Mouse (Mus musculus): Measurements from ENCODE around the gene Agl. TPM values are rescaled to one million over a fixed set of nuclear protein-coding genes. Genes with fewer than 3 reads are reported as not detected.
"Not testable (repeated sequence)": the region's sequence is repeated elsewhere in the genome, so short reads cannot be mapped to it uniquely, and the experiment has no call there.

The Agl gene
- total and polyA plus RNA-seq, 3 experiments, result 9.7 to 54.6 (median 53.8) TPM

DNA sequence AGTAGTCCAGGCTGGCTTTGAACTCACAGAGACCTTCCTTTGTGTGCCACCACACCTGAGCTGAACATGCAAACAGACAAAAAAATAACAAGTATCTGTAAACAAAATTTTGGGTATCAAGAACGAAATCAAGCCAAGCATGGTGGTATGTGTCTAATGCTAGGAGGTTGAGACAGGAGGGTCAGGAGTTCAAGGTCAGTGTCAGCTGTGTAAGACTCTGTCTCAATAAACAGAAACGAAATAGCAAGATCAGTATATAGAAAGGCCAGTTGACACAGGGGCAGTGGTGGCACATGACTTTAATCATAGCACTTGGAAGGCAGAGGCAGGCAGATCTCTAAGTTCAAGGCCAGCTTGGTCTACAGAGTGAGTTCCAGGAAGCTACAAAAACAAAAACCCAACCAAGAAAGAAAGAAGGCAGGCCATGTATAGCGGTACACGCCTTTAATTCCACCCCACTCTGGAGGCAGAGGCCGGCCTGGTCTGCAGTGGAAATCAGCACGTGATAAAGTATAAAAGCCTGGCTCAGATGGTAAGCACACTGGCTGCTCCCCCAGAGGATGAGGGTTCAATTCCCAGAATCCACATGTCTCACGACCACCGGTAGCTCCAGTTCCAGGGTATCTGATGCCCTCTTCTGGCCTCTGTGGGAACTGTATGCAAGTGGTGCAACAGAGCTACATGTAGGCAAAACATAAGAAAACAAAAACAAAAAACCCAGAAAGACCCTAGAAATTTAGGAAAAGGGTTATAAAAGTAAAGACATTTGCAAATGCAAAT lies 59.4 kb downstream of the Agl start:
- peak; percentile 15 for DNase-seq

DNA sequence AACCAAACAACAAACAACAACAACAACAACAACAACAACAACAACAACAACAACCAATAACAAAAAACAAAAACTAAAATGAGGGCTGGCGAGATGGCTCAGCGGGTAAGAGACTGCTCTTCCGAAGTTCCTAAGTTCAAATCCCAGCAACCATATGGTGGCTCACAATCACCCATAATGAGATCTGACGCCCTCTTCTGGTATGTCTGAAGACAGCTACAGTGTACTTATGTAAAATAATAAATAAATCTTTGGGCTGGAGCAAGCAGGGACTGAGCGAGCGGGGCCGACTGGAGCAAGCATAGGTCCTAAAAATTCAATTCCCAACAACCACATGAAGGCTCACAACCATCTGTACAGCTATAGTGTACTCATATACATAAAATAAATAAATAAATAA lies 60.3 kb downstream of the Agl start:
- DNase-seq, result not testable (repeated sequence)

- no peak for DNase-seq
These were observed 67.0 kb downstream of the Agl start for GRCm38 (mm10) chr3:116740963-116741362.

DNA sequence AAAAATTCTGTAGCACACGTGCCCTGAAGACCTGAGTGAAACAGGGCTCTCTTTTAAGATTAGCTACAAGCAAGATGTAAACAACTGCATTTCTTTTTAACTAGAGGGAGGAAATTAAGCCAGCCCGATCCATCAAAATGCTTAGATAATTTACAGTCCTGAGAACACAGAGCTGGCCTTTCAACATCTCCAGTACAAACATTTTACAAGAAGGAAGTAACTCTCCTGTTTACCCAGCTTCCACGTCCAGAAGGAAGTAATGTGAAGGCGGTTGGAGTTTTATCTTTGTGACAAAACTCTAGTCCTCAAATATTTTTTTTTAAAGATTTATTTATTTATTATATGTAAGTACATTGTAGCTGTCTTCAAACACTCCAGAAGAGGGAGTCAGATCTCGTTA lies 67.9 kb downstream of the Agl start:
- DNase-seq, result no peak

DNA sequence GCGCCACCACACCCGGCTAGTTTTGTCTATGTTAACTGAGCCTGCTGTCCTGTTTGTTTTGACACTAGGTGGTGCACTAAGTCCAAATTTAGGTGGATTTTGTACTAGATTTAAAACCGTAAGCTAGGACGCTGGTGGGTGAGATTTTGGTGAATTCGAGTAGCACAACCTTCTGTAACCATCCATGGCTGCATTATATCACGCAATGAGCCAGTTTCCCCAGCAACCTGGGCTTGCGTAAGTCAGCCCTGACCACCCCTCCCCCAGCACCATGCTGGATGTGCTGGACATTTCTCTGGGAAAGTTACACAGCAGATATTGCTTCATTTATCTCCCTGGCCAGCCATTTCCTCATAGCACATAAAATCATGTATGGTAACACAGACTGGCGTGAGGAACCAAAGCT lies 70.6 kb downstream of the Agl start:
- DNase-seq, result peak; percentile 77

DNA sequence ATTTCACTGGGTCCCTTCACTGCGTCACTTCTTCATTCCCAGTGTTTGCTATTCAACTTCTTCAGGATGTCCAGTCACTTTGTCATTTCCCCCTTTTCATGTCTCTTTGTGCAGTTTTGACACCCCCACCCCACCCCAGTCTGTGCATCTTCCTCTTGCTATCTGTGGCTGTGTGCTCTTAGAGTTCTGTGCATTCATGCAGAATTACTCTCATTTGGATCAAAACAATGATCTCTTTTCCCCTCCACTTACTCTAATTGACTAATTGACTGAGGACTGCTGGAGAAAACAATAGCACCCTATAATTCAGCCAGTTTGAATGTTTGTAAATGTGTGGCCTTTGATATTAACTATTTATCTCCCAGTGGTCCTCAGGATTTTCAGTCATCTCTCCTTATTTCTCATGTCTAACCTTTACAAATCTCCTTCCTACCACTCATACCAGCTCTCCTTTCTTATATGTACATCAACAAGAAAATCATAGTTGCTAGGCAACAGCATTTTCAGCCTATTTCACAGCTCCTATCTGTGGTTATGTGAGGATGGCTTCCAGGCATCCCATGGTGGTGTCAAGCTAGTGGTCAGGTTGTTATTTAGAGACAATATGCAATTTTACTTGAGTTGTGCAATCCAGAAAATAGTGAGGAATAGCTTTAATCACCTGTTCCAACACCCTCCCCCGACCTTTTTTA lies 78.3 kb downstream of the Agl start:
- DNase-seq, result no peak

GRCm38 (mm10) chr3:116726807-116727206 lies 81.2 kb downstream of the Agl start:
- no peak for DNase-seq

DNA sequence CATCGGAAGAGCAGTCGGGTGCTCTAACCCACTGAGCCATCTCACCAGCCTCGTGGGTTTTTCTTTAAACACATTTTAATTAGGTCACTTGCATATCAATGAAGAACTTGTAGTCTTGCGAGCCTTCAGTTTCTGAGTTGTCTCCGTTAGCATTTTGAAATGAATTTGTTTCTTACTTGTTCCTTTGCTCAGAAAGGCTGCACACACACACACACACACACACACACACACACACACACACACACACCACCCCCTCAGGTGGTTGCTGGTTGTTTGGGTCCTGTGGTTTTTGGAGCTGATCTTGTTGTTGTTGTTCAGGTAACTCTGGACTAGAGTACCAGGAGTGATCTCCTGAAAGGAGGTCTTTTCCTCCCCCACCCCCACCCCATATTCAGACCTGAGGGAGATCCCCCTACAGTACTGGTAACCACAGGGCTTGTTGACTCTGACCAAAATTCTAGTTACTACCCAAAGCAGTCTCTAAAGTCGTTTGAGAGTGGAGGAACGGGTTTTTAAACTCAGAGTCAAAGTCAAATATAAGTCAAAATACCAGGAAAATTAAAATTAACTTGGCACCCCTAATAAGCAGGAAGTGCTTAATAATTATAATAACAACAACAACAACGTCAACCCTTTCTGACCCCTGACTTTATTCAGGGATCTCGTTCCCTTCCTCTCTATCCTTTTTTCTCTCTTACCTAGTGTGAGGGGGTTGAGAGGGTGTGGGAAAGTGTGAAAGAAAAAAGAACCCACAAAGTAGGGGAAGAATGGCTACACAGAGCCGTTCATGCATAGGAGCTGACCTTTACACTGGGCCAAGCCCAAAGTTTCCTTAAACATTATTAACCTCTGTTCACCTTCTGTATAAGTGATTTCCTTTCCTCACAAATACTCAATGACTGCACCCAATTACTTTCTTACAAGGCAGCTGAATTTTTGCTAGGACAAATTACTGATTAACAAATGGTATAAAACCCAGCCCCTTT lies 84.2 kb downstream of the Agl start:
- no peak for DNase-seq

- DNase-seq, result no peak
These were observed 85.0 kb downstream of the Agl start for GRCm38 (mm10) chr3:116722980-116723379.

DNA sequence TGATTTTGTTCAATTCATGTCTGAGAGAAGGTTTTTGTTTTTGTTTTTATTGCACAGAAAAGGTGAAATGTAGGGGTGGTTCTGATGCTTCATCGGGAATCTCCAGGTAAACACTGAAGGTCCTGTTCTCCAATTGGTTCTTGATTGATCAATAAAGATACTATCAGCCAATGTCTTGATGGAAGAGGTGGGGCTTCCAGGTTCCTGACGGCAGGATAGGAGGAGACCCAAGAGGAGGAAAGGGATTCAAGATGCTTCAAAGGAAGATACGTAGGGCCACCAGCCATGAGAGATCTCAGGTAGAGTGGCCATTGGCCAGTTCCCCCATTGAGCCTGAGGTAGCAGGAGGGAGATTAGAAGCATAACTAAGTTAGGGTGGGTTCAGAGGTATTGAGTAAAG lies 89.0 kb downstream of the Agl start:
- DNase-seq, result no peak

GRCm38 (mm10) chr3:116713031-116713430 lies 94.9 kb downstream of the Agl start:
- DNase-seq, result no peak

GRCm38 (mm10) chr3:116712436-116712881 lies 95.5 kb downstream of the Agl start, which contains the start of gene Slc35a3:
TSS of gene Slc35a3 (minus strand) at chr3:116712831.
- no peak for DNase-seq

- peak; percentile 90 for DNase-seq
These were observed 96.1 kb downstream of the Agl start for GRCm38 (mm10) chr3:116711624-116712435.

DNA sequence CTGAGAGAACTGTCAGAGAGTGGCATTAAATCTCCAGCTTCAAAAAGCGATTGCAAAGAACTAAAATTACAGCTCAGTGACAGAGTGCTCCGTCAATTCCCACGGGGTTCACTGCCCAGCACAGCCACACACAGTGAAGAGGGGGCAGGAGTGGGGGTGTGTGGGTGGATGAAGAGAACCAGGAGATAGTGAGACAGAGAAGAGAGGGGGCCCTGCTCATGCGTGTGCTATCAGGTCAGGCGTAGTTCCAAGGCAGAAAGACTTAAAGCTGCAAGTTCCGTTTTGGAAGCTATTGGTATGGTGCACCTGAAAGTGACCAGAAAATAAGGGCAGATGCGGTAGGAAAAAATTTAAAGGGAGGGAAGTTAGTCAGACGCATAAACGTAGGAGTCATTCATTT lies 97.0 kb downstream of the Agl start:
- no peak for DNase-seq

DNA sequence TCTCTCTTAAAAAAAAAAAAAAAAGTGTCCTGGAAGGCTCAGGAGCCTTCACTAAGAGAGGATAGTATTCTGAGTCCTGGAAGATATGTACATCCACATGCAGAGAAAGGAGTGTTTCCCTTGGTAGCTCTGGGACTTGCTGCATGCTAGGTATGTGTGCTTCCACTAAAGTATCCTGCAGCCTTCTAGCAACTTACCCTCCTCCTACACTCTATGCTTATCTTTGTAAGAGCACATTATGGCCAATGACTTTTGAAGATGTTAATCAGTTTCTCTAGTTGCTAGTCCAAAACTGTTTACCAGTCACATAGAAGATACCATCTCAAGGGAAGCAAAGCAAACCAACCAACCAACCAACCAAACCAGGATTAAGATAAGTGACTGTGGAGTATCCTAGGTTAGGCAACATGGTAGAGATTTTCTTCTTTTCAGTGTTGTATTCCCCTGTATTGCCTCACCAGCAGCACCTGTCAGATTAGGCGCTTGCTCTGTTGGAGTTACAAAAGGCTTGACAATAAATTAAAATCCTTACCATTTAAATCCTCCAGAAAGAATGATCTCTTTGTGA lies 102.2 kb downstream of the Agl start:
- no peak for DNase-seq

GRCm38 (mm10) chr3:116703835-116704234 lies 104.1 kb downstream of the Agl start:
- no peak for DNase-seq

DNA sequence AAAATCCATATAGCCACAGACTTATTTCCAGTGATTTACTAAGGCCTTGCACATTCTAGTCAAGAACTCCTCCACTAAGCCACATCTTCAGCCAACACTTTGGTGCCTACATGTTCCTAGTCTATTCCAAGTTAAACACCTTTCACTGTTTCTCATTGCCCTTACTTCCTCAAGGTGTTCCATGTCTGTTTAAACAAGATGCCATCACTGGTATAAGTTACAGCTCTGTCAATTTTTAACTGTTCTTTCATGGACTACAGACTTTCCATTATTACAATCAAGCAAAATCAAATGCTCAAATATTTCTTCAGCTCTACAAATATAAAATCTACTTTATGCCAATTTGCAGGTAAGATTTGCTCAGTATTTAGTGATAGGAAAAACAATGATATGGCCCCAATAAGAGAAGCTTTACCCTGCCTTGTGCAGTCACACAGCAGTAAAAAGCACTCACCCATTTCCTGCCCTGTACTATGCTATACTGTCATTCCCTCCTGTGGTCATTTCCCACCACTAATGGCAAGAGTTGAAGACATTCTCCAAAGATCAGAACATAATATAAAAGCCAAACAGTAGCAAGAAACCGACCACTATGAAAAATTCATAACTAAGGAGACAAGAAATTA lies 105.2 kb downstream of the Agl start:
- DNase-seq, result no peak

DNA sequence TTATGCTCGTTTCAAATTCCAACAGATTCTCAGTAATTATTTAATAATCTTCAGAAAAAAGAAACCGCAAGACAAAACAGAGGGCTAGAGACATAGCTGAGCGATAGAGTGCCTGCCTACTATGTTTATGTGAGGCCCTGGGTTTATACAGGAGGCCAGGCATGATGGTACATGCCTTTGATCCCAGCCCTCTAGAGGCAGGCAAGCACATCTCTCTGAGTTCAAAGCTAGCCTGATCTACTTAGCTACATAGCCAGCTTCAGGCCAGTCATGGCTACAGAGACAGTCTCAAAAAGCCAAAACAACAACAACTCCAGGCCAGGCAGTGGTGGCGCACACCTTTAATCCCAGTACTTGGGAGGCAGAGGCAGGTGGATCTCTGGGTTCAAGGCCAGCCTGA lies 106.4 kb downstream of the Agl start:
- no peak for DNase-seq

GRCm38 (mm10) chr3:116698786-116699185 lies 109.2 kb downstream of the Agl start:
- DNase-seq, result no peak

- DNase-seq, result no peak
These were observed 112.3 kb downstream of the Agl start for GRCm38 (mm10) chr3:116695666-116695985.

All from adrenal gland, adult 2 months (tissue).